Mouse (Mus musculus) heart, postnatal 25 days (tissue): ENCODE measurements at regions not wholly inside any gene's neighbourhood (a gene's known extent, or its start where the extent isn't known, plus 50 kb on each side); places are given as distances from the start of the nearest gene placed in this dataset.

Experiments used
- DNase-seq: peaks from one replicate; pipeline ENCODE4 v3.0.0; 2022; ENCODE audit warnings: low spot score
- intact Hi-C: fragments of 180-260 bp; cut with DNase I; formaldehyde crosslinking; loops from one replicate; pipeline ENCODE4 v1.15.1; 2025

GRCm38 (mm10) chr2:80967260-80967659 is 350.2 kb downstream of the Nup35 start:
- no peak for DNase-seq
- intact Hi-C loops = no loop called here

GRCm38 (mm10) chr2:80969354-80969753 is 352.3 kb downstream of the Nup35 start:
- intact Hi-C loops = no loop called here
- DNase-seq = no peak

GRCm38 (mm10) chr2:80973217-80973616 is 356.2 kb downstream of the Nup35 start:
- intact Hi-C loops = no loop called here

GRCm38 (mm10) chr2:80998296-80998695 is 381.3 kb downstream of the Nup35 start:
- intact Hi-C loops = no loop called here
- no peak for DNase-seq

More at GRCm38 (mm10) chr2:80973217-80973616, 356.2 kb downstream of the Nup35 start:
- no peak for DNase-seq

GRCm38 (mm10) chr2:81007071-81007470 is 390.0 kb downstream of the Nup35 start:
- DNase-seq = no peak
- intact Hi-C loops = no loop called here

GRCm38 (mm10) chr2:81023620-81024019 is 406.6 kb downstream of the Nup35 start:
- no peak for DNase-seq
- intact Hi-C loops = no loop called here
